Mouse (Mus musculus) lung, embryonic 14.5 days (tissue): ENCODE results near the gene Rrh. TPM values are rescaled to one million over a fixed set of nuclear protein-coding genes. Genes with fewer than 3 reads are reported as not detected.
A peak's percentile ranks its signal among the peaks of the same experiment; 100 is the strongest.

Experiments
- ATAC-seq: fragments of 200-750 bp; cut with Nextera tagmentation; 2 replicates; pipeline ENCODE4 v1.8.0; 2017; ENCODE audit warnings: mild to moderate bottlenecking, moderate TSS enrichment, moderate library complexity; ENCODE audit not compliant: insufficient read depth
- DNase-seq: peaks from one replicate; pipeline ENCODE4 v3.0.0-alpha.2; 2015
- H3K27ac ChIP-seq: fragments of 300-500 bp; sonication (generic); 2 replicates; pipeline ENCODE4 v1.5.1; 2014; ENCODE audit warnings: low read depth, mild to moderate bottlenecking, moderate library complexity
- H3K27me3 ChIP-seq: fragments of 300-500 bp; sonication (generic); 2 replicates; pipeline ENCODE4 v1.6.1; 2014; ENCODE audit warnings: low read length, control low read depth; ENCODE audit not compliant: insufficient read depth
- H3K36me3 ChIP-seq: fragments of 300-500 bp; sonication (generic); 2 replicates; pipeline ENCODE4 v1.6.1; 2014; ENCODE audit warnings: control low read depth; ENCODE audit not compliant: insufficient read depth
- H3K4me1 ChIP-seq: fragments of 300-500 bp; sonication (generic); 2 replicates; pipeline ENCODE4 v1.6.1; 2014; ENCODE audit warnings: antibody characterized with exemption, control low read depth; ENCODE audit not compliant: insufficient read depth
- H3K4me2 ChIP-seq: fragments of 300-500 bp; sonication (generic); 2 replicates; pipeline ENCODE4 v1.6.1; 2014; ENCODE audit warnings: mild to moderate bottlenecking
- H3K4me3 ChIP-seq: fragments of 300-500 bp; sonication (generic); 2 replicates; pipeline ENCODE4 v1.5.1; 2014; ENCODE audit warnings: low read depth, low read length
- H3K9ac ChIP-seq: fragments of 300-500 bp; sonication (generic); 2 replicates; pipeline ENCODE4 v1.6.1; 2014
- H3K9me3 ChIP-seq: fragments of 300-500 bp; sonication (generic); 2 replicates; pipeline ENCODE4 v1.6.1; 2016; ENCODE audit warnings: low read depth, low read length, control low read depth
- CTCF ChIP-seq: IDR thresholded peaks from 2 replicates; pipeline ENCODE4 v1.5.1; 2016; ENCODE audit warnings: antibody characterized with exemption, low read depth
- WGBS: fragments of 180-500 bp; shearing (Covaris S2); extraction: QIAGEN DNeasy Blood & Tissue Kit; methylation state at CpG from one replicate; pipeline ENCODE4 v1.1.7; 2014; 5-methylcytosine and 5-hydroxymethylcytosine counted together
- polyA plus RNA-seq: library from polyadenylated mRNA; unstranded; fragments of >200 nt; fragmentation: Nextera tagmentation; extraction: Ambion mirVana; gene quantifications from 2 replicates; pipeline ENCODE4 v1.2.1, GENCODE M21; 2014

The Rrh gene
- polyA plus RNA-seq, 1 experiment from 2014 or later = 0.13 TPM

- Histone ChIP-seq H3K36me3 (no peaks in the 10 kb centered on the region), H3K27ac (peak overlapping the region; percentile 75; the same call in 1 of the 2 replicates), H3K4me3 (no peak overlapping the region), H3K9ac (no peak overlapping the region), H3K9me3 (no peaks in the 10 kb centered on the region), H3K4me2 (peak overlapping the region; percentile 47), H3K27me3 (no peaks in the 10 kb centered on the region), H3K4me1 (no peaks in the 10 kb centered on the region)
- TF ChIP-seq CTCF = no peak
- WGBS = 9% methylated on average over 11 of the region's 11 CpGs
- ATAC-seq (peak; percentile 61; the same call in 1 of the 2 replicates), DNase-seq (peak; percentile 50)
Observed at GRCm38 (mm10) chr3:129836051-129836697, 13.8 kb upstream of the Rrh start.

GRCm38 (mm10) chr3:129835388-129835934 is 13.1 kb upstream of the Rrh start, which contains the start of gene Cfi:
Gene Cfi, plus strand, starts transcription at chr3:129835884.
- ATAC-seq (no peak), DNase-seq (no peak)
- Histone ChIP-seq H3K27ac (peak within 1 kb of the TSS; percentile 75), H3K36me3 (no peaks in the 10 kb centered on the region), H3K4me2 (peak within 1 kb of the TSS; percentile 47), H3K4me3 (no peak within 1 kb of the TSS), H3K4me1 (no peaks in the 10 kb centered on the region), H3K9me3 (no peaks in the 10 kb centered on the region), H3K27me3 (no peaks in the 10 kb centered on the region), H3K9ac (no peak within 1 kb of the TSS)
- WGBS = 56% methylated on average over 6 of the region's 6 CpGs
- no peak for TF ChIP-seq CTCF

- Histone ChIP-seq H3K4me2 (peak within 1 kb of the TSS; percentile 80), H3K27me3 (no peaks in the 10 kb centered on the region), H3K9ac (peak within 1 kb of the TSS; percentile 87), H3K4me3 (peak within 1 kb of the TSS; percentile 93), H3K4me1 (peaks cover 5% of the 10 kb centered on the region; the same call in 1 of the 2 replicates), H3K36me3 (peaks cover 23% of the 10 kb centered on the region), H3K27ac (peak within 1 kb of the TSS; percentile 95), H3K9me3 (no peaks in the 10 kb centered on the region)
- DNase-seq (peak; percentile 100), ATAC-seq (peak; percentile 93)
- no peak for TF ChIP-seq CTCF
- WGBS = under 1% methylated on average over 60 of the region's 60 CpGs
Observed at GRCm38 (mm10) chr3:129831035-129831568, 8.7 kb upstream of the Rrh start, which contains the start of gene Gar1. Gene Gar1, minus strand, starts transcription at chr3:129831396.

- peak overlapping the region; percentile 93 for H3K4me3 ChIP-seq
- peak overlapping the region; percentile 87 for H3K9ac ChIP-seq
- peaks cover 5% of the 10 kb centered on the region; the same call in 1 of the 2 replicates for H3K4me1 ChIP-seq
- H3K9me3 ChIP-seq = no peaks in the 10 kb centered on the region
- H3K4me2 ChIP-seq = peak overlapping the region; percentile 80
- H3K27me3 ChIP-seq = no peaks in the 10 kb centered on the region
- peak; percentile 45 for DNase-seq
- peak; percentile 17 for ATAC-seq
- peaks cover 28% of the 10 kb centered on the region for H3K36me3 ChIP-seq
- WGBS = under 1% methylated on average over 45 of the region's 45 CpGs
- no peak for TF ChIP-seq CTCF
- peak overlapping the region; percentile 95 for H3K27ac ChIP-seq
Observed at GRCm38 (mm10) chr3:129830626-129831025, 8.2 kb upstream of the Rrh start.

DNA sequence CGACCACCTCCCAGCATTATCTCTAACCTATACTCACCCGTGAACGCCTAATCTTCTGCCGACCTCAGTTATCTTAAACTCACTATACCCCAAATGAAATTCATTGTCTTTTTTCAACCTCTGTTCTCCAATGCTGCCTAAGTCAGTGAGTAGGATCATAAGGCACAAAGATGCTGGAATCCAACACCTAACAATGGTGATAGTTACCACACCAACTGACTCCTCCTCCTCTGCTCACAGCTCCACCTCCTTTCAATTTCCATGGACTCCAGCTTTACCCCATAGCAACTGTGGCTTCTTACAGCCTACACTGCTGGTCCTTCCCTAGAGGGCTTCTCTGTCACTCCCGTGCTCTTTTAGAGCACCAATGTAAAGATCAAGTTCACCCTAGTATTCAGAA is 5.3 kb upstream of the Rrh start:
- H3K27me3 ChIP-seq = no peaks in the 10 kb centered on the region
- WGBS = 91% methylated on average over 5 of the region's 5 CpGs
- H3K36me3 ChIP-seq = peaks cover 50% of the 10 kb centered on the region
- H3K4me2 ChIP-seq = no peak overlapping the region
- H3K9me3 ChIP-seq = no peaks in the 10 kb centered on the region
- DNase-seq = no peak
- no peak overlapping the region for H3K27ac ChIP-seq
- no peak for TF ChIP-seq CTCF
- no peak for ATAC-seq
- H3K9ac ChIP-seq = no peak overlapping the region
- peaks cover 5% of the 10 kb centered on the region; the same call in 1 of the 2 replicates for H3K4me1 ChIP-seq
- no peak overlapping the region for H3K4me3 ChIP-seq

- DNase-seq = no peak
- Histone ChIP-seq H3K4me1 (peaks cover 5% of the 10 kb centered on the region; the same call in 1 of the 2 replicates), H3K27me3 (no peaks in the 10 kb centered on the region), H3K4me3 (no peak overlapping the region), H3K9me3 (no peaks in the 10 kb centered on the region), H3K27ac (no peak overlapping the region), H3K36me3 (peaks cover 54% of the 10 kb centered on the region), H3K9ac (no peak overlapping the region), H3K4me2 (no peak overlapping the region)
- 87% methylated on average over 10 of the region's 10 CpGs for WGBS
- ATAC-seq = no peak
- TF ChIP-seq CTCF = no peak
Observed at GRCm38 (mm10) chr3:129826691-129827090, 4.3 kb upstream of the Rrh start.

DNA sequence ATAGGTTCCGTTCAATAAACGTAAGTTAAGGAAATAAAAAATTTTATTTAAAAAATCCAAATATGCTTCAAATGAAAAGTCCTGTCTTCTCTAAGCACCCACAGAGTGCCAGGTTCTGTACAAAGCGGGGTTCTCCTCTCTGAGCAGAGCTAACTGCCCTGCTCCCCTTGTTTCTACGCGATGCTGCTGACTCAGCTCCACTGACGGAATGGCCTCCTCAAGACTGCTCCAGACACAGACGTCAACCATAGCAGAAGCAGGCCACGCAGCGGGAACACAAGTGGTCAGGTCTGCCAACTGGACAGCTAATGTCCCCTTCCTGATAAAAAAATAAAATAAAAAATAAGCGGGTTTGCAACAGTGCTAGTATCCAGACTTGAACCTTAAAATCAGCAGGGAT is 2.5 kb upstream of the Rrh start:
- no peak overlapping the region for H3K27ac ChIP-seq
- peaks cover 4% of the 10 kb centered on the region; the same call in 1 of the 2 replicates for H3K4me1 ChIP-seq
- H3K27me3 ChIP-seq = no peaks in the 10 kb centered on the region
- peaks cover 54% of the 10 kb centered on the region for H3K36me3 ChIP-seq
- 90% methylated on average over 10 of the region's 10 CpGs for WGBS
- no peak overlapping the region for H3K4me2 ChIP-seq
- no peak overlapping the region for H3K4me3 ChIP-seq
- DNase-seq (no peak), ATAC-seq (no peak)
- no peak overlapping the region for H3K9ac ChIP-seq
- H3K9me3 ChIP-seq = no peaks in the 10 kb centered on the region
- no peak for TF ChIP-seq CTCF
